Mouse (Mus musculus): ENCODE results near the gene Cipc. TPM values are rescaled to one million over a fixed set of nuclear protein-coding genes. Genes with fewer than 3 reads are reported as not detected.

Cipc gene
- total RNA-seq, 4 experiments from 2014 or later = 70.7 to 89.0 (median 86.1) TPM

DNA sequence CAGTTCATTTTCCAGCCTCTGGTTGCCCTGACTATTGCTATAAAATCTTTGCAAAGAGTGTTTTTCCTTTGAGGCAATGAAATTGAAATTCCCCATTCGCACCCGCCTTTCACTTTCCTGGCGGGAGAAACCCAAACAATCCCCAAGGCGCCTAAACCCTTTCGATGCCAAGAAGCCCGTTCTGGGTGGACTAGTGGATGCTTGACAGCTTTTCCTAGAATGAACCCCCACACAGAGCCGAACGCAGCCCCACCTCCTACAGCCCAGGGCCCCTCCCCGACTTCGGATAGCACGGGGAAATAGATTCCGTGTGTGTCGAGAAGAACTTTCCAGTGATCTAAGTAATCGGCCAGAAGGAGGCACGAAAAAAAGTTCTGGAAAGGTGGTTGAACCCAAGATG is 42.5 kb downstream of the Cipc start:
- DNase-seq (ENCODE audit: low spot score in 2 of 2) = no peak

DNA sequence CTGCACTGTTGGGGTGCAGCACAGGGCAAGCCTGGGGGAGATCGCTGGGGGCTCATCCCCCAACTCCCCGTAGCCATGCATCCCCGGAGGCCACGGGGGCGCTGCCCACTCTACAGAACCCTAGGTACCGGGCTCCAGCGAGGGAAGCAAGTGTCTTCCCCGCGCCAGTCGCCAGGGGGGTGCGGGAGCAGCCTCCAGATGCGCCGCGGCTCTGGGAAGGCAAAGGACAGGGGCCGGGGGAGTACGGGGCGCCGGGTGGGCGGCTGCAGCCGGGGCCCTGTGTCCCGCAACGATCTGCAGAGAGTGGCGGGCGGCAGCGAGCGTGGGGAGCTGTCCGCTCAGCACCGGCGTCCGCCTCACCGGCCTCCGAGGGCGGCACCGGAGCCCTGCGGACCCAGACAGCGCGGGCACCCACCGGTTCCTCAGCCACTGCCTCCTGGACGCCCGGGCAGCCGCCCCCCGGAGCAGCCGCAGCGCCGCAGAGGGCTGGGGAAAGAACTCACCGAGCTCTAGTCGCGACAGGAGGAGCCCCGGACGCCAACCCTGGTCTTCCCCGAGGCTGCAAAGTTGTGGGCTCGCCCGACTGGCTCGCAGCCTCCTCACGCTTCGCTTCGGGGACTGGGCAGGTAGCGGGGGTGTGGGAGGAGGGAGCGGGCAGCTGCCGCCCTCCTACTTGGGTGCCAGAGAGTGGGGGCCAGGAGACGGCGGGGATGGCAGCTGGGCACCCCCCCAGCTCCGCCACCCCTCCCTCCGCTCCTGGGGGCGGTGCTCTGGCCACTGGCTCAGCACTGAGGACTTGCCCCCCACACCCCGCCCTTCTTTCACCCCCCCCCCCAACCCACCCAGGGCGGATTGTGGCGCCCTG is 43.3 kb downstream of the Cipc start, which contains the start of gene Zdhhc22:
Gene Zdhhc22, minus strand, starts transcription at position 541 of the 865 bp plus-strand sequence.
- DNase-seq (ENCODE audit: low spot score in 2 of 2) = no peak

DNA sequence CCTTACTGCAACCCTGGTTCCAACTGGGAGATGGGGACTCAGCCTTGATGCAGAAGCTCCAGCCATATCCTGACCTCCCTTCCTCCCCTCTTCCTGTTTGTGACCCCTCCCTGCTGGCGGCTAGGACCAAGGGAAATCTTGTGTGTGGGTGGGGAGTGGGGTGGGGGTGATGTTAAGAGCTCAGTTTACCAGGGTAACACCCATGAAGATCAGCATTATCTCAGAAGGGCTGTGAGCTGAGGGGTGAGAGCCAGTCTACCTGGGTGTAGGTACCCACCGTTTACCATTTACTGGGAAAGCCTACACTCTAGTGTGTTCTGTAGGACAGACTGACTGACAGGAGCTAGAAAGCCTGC is 43.9 kb downstream of the Cipc start:
- no peak for DNase-seq (ENCODE audit: low spot score in 2 of 2)

DNA sequence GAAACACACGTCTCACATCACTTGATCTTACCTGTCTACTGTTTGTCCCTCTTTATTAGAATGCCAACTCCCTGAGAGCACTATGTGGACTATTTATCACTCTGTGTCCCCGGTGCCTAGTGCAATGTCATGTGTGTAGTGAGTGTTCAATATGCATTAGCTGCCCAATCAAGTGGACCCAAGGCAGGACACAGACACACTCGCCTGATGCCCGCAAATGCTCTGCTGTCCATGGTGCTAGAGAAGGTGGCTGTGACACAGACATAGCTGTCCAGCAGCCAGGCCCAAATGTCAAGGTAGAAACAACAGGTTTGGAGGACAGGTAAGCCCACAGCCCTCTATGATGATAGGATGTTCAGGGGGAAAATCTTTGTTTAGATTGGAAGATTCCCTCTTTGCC is 47.3 kb downstream of the Cipc start:
- no peak for DNase-seq (ENCODE audit: low spot score in 2 of 2)

DNA sequence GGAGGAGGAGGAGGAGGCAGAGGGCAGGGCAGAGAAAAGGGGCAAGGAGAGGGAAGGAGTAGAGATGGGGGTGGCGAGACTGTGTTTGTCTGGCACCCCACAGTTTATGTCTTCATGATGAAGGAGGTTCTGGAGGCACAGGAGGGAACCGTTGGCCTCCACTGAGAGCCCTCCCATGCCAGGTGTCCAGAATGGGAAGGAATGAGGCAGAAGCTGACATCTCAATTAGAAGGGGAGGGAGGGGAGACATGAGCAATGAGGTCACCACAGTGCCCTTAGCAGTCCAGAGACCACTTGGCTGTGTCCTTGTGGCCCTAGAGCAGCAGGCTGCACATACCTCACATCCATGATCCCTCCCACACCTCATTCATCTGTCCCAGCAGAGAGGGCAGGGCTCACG is 47.9 kb downstream of the Cipc start:
- DNase-seq (ENCODE audit: low spot score in 2 of 2) = no peak

DNA sequence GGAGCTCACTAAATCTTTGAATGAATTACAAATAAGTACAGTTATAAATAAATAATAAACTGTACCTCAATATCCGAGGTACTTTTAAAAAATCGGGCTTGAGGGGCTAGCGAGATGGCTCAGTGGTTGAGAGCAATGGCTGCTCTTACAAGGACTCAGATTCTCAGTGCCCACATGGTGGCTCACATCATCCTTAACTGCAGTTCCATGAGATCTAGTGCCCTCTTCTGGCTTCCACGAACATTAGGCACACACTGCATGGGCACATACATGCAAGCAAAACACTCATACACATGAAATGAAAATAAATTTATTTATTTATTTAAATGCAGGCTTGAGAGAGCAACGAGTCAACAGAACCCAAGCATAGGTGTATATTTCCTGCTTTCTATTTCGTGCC is 49.1 kb downstream of the Cipc start:
- DNase-seq (ENCODE audit: low spot score in 2 of 2) = no peak

DNA sequence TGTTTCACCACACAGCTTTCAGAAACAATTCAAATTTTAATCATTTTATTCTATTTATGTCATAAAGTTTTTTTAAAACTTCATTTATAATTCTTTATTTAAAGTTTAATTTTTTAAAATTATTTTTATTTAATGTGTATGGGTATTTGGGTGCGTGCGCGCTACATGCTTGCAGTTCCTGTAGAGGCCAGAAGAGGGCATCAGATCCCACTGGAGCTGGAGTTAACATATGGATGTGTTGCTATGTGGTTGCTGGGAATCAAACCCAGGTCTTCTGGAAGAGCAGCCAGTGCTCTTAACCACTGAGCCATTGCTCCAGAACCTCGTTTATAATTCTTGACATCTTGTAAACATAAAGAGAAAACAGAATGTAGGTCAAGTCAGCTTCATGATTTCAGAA is 51.9 kb downstream of the Cipc start:
- DNase-seq (ENCODE audit: low spot score in 2 of 2) = no peak

DNA sequence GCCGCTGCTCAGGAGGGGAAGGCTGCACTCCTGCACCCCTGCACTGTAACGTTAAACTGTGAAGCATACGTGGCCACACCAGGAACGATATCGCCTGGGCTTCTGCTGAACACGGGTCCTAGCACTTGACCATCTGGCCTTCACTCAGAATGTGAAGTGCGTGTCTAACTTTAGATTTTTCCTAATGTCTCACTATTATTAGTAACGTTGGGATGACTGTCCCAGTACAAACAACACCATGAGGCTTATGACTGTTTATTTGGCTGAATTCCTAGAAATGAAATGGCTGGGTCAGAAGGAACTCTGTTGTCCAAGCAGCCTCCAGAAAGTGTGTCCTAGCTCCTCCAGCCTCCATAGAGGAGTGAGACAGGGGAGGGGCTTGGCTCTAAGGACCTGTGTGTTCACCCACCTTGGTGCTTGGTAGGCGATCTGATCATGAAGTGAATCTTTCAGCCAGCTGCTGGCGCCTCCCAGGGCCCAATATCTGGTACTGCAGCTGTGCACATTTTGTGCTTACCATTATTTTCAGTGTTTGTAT is 52.5 kb downstream of the Cipc start:
- DNase-seq (ENCODE audit: low spot score in 2 of 2) = no peak

DNA sequence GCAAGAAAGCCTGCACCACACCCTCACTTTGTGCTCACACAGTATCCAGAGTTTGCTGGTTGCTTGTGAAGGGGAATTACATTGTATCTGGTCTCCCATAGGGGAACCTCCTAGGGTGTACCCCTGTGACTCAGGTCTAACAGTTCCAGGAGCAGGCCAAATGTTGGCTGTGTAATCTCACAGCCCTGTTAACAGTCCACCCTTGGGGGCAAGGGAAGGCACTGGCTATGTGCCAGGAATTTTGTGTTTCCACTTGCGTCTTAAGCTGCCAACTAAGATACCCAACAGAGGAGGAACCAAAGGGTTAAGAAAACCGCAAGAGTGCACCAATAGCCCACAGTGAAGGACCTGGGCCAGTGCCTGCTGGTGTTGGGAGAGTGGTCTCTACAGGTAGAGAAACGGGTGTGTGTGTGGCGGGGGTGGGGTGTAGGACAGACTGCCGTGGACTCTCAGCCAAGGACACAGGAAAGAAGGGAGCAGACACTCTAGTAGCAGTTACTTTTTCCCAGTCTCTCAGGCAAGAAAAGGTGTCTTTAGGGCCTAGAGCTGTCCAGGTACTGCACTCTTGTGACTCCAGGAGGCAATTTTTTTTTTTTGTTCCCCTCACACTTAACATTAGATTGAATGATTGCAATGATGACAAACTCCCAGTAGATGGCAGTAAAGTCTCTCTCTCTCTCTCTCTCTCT is 53.5 kb downstream of the Cipc start:
- DNase-seq (ENCODE audit: low spot score in 2 of 2) = no peak

DNA sequence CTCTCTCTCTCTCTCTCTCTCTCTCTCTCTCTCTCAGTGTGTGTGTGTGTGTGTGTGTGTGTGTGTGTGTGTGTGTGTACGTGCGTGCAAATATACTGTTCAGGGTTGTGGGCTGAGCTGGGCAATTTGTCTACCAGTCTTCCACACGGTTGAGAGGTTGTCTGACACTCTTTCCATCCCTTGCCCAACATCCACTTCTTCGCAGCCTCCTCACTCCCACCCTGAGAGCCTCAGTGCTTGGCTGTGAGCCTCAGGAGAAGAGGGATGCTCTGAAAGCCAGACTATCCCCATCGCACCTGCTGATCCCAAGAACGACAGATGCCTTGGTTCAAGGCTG is 54.0 kb downstream of the Cipc start:
- DNase-seq (ENCODE audit: low spot score in 2 of 2) = no peak

DNA sequence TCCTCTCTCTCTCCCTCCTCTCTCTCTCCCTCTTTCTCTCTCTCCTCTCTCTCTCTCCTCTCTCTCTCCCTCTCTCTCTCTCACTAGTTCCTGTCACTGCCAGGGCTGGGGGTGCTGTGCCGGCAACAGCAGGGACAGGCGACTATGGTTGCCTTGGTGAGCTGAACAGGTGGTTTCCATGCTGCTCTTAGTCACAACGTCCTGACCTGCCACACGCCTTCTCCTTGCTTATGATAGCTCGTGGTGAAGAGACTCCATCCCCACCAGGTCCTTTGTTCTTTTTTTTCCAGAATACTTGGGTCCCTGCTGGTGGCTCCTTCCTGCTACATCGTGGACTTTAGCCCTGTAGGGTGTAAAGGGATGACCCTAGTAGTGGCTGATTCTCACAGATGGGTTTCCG is 55.4 kb downstream of the Cipc start:
- DNase-seq (ENCODE audit: low spot score in 2 of 2) = no peak

DNA sequence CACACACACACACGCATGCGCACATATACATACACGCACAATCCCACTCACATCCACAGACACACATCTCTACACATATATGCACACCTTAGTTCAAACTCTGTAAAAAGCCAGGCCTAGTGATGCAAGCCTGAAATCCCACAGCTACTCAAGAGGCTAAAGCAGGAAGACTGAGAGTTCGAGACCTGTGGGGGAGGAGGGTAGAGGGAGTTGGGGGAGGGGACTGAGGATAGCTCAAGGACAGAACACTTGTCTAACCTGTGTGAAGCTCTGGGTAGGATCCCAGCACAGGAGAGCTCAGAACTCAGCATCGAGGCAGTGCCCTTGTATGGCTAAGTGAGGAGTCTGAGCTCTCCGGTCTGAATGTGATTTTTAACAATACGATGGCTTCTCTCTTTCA is 56.0 kb downstream of the Cipc start:
- DNase-seq (ENCODE audit: low spot score in 2 of 2) = no peak

DNA sequence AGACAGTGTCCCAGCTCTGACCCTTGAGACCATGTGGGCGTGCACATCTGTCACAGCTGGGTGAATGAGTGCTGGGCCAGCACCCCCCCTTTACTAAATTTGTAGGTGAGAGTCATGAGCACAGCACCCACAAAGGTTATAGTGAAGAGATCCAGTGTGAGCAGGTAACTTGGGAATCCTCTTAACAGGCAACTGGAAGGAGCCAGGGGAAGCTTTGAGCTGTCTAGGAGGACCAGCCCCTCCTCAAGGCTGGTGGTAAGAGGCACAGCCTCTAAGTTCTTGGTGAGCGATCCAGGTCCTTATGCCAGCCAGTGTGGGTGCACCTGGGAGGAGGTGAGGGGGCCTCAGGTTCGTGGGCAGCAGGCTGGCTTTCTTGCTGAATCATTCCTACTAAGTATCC is 56.8 kb downstream of the Cipc start:
- DNase-seq (ENCODE audit: low spot score in 2 of 2) = no peak

DNA sequence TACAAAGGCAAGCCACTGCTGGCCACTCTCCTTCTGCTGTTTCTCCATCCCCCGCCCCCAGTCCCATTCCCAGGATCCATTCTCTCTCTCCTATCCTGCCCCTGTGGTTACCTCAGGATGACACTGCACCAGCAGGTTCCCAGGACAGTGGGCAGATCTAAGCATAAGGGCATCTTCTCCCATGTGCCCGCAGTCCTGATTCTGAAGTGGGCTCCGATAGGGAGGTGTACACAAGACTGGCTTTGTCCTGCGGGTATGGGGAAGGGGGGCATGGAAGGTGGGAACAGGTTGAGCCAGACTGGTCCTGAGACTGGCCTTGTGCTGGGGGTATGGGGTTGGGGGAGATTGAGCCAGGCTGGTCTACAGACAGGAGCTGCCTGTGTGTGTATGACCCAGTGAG is 57.8 kb downstream of the Cipc start:
- no peak for DNase-seq (ENCODE audit: low spot score in 2 of 2)

Other genes with a start within 250 kb of the Cipc start
- gene Angel1, start 220.6 kb upstream of the Cipc start, total RNA-seq (2022) = 1 to 10 TPM; 5.4 to 8.3 (median 7.1) TPM
- not detected for gene Lrrc74a, start 212.7 kb upstream of the Cipc start, total RNA-seq (2022)
- gene Irf2bpl, start 62.2 kb upstream of the Cipc start, total RNA-seq (2022) = 10 to 100 TPM; 61.7 to 72.0 (median 66.8) TPM
- gene Zdhhc22, start 43.4 kb downstream of the Cipc start, total RNA-seq (2022) = 10 to 100 TPM; 12.3 to 18.3 (median 13.7) TPM
- 10 to 100 TPM; 30.7 to 42.1 (median 36.4) TPM for gene Tmem63c, start 74.3 kb downstream of the Cipc start, total RNA-seq (2022)
- 1 to 10 TPM; 2.6 to 4.2 (median 3.4) TPM for gene Ngb, start 155.5 kb downstream of the Cipc start, total RNA-seq (2022)
- 10 to 100 TPM; 51.9 to 56.0 (median 54.8) TPM for gene Gstz1, start 200.1 kb downstream of the Cipc start, total RNA-seq (2022)
- 10 to 100 TPM; 18.0 to 19.8 (median 18.7) TPM for gene Pomt2, start 200.9 kb downstream of the Cipc start, total RNA-seq (2022)

All from layer of hippocampus, adult 8-10 months (tissue).